Mouse (Mus musculus) neural tube, embryonic 15.5 days (tissue): ENCODE data around the gene A930018P22Rik. TPM values are rescaled to one million over a fixed set of nuclear protein-coding genes. Genes with fewer than 3 reads are reported as not detected.

Source experiments
- ATAC-seq: fragments of 200-750 bp; cut with Nextera tagmentation; 2 replicates; pipeline ENCODE4 v1.8.0; 2017; ENCODE audit warnings: mild to moderate bottlenecking, moderate TSS enrichment, moderate library complexity; ENCODE audit not compliant: low FRiP score
- H3K27ac ChIP-seq: fragments of 300-500 bp; sonication (generic); replicated peaks from 2 replicates; pipeline ENCODE4 v1.5.1; 2015; ENCODE audit warnings: mild to moderate bottlenecking, inconsistent platforms
- H3K27me3 ChIP-seq: fragments of 300-500 bp; sonication (generic); replicated peaks from 2 replicates; pipeline ENCODE4 v1.6.1; 2015; ENCODE audit warnings: inconsistent platforms
- H3K36me3 ChIP-seq: fragments of 300-500 bp; sonication (generic); 2 replicates; pipeline ENCODE4 v1.6.1; 2015; ENCODE audit warnings: inconsistent platforms
- H3K4me1 ChIP-seq: fragments of 300-500 bp; sonication (generic); 2 replicates; pipeline ENCODE4 v1.6.1; 2015; ENCODE audit warnings: inconsistent platforms
- H3K4me2 ChIP-seq: fragments of 300-500 bp; sonication (generic); 2 replicates; pipeline ENCODE4 v1.6.1; 2015; ENCODE audit warnings: inconsistent platforms, mild to moderate bottlenecking, moderate library complexity
- H3K4me3 ChIP-seq: fragments of 300-500 bp; sonication (generic); replicated peaks from 2 replicates; pipeline ENCODE4 v1.5.1; 2015; ENCODE audit warnings: mild to moderate bottlenecking, inconsistent platforms
- H3K9ac ChIP-seq: fragments of 300-500 bp; sonication (generic); replicated peaks from 2 replicates; pipeline ENCODE4 v1.6.1; 2015; ENCODE audit warnings: mild to moderate bottlenecking, inconsistent platforms
- H3K9me3 ChIP-seq: fragments of 300-500 bp; sonication (generic); replicated peaks from 2 replicates; pipeline ENCODE4 v1.6.1; 2016; ENCODE audit warnings: inconsistent platforms
- WGBS: fragments of 180-500 bp; shearing (Covaris S2); methylation state at CpG from one replicate; pipeline ENCODE4 v1.1.7; 2015; ENCODE audit warnings: mixed read lengths; 5-methylcytosine and 5-hydroxymethylcytosine counted together
- polyA plus RNA-seq: library from polyadenylated mRNA; unstranded; fragments of >200 nt; fragmentation: Nextera tagmentation; extraction: Ambion mirVana; gene quantifications from 2 replicates; pipeline ENCODE4 v1.2.1, GENCODE M21; 2015

A930018P22Rik gene
- polyA plus RNA-seq, 1 experiment from 2014 or later = not detected

- Histone ChIP-seq H3K4me3 (no peak overlapping the region), H3K27ac (no peak overlapping the region), H3K27me3 (no peaks in the 10 kb centered on the region), H3K4me1 (0 out of 2 replicates have a peak, but pooled peaks cover 3% of the 10 kb centered on the region), H3K36me3 (peaks cover 19% of the 10 kb centered on the region), H3K4me2 (no peak overlapping the region), H3K9me3 (no peaks in the 10 kb centered on the region), H3K9ac (no peak overlapping the region)
- ATAC-seq = no peak
- WGBS = 92% methylated on average over 23 of the region's 23 CpGs
Measured at GRCm38 (mm10) chr2:104167765-104168164, 45.2 kb downstream of the A930018P22Rik start.

- Histone ChIP-seq H3K9me3 (no peaks in the 10 kb centered on the region), H3K27me3 (no peaks in the 10 kb centered on the region), H3K9ac (no peak overlapping the region), H3K4me1 (0 out of 2 replicates have a peak, but pooled peaks cover 3% of the 10 kb centered on the region), H3K4me3 (no peak overlapping the region), H3K36me3 (peaks cover 18% of the 10 kb centered on the region), H3K27ac (no peak overlapping the region), H3K4me2 (no peak overlapping the region)
- no peak; the same call in 1 of the 2 replicates for ATAC-seq
- WGBS = 55% methylated on average over 17 of the region's 17 CpGs
Measured at GRCm38 (mm10) chr2:104168186-104168896, 45.8 kb downstream of the A930018P22Rik start.

GRCm38 (mm10) chr2:104172695-104173348 lies 50.3 kb downstream of the A930018P22Rik start:
- no peak overlapping the region for H3K4me2 ChIP-seq
- peaks cover 25% of the 10 kb centered on the region for H3K4me1 ChIP-seq
- no peaks in the 10 kb centered on the region; the same call in 1 of the 2 replicates for H3K36me3 ChIP-seq
- WGBS = 79% methylated on average over 11 of the region's 11 CpGs
- no peak for ATAC-seq
- H3K27ac ChIP-seq = no peak overlapping the region
- no peaks in the 10 kb centered on the region for H3K27me3 ChIP-seq
- H3K4me3 ChIP-seq = no peak overlapping the region
- H3K9me3 ChIP-seq = no peaks in the 10 kb centered on the region
- H3K9ac ChIP-seq = no peak overlapping the region

- ATAC-seq = no peak
- no peaks in the 10 kb centered on the region; the same call in 1 of the 2 replicates for H3K36me3 ChIP-seq
- no peak overlapping the region for H3K27ac ChIP-seq
- no peak overlapping the region for H3K9ac ChIP-seq
- H3K4me2 ChIP-seq = no peak overlapping the region
- H3K27me3 ChIP-seq = no peaks in the 10 kb centered on the region
- H3K4me3 ChIP-seq = no peak overlapping the region
- H3K4me1 ChIP-seq = peaks cover 22% of the 10 kb centered on the region
- WGBS = 95% methylated on average over 3 of the region's 3 CpGs
- H3K9me3 ChIP-seq = no peaks in the 10 kb centered on the region
Measured at GRCm38 (mm10) chr2:104173431-104173830, 50.9 kb downstream of the A930018P22Rik start.

Other genes with a start within 250 kb of the A930018P22Rik start
- 49.6 and 55.4 TPM in 2 replicates for gene Lmo2, start 164.8 kb upstream of the A930018P22Rik start, polyA plus RNA-seq
- 70.0 and 70.9 TPM in 2 replicates for gene Fbxo3, start 95.0 kb upstream of the A930018P22Rik start, polyA plus RNA-seq
- gene 4931422A03Rik, start 94.4 kb upstream of the A930018P22Rik start, polyA plus RNA-seq = 2.5 and 3.1 TPM in 2 replicates
- gene Gm10912, start 56.9 kb upstream of the A930018P22Rik start, polyA plus RNA-seq = not detected in 2 replicates
- gene Gm10799, start 54.2 kb upstream of the A930018P22Rik start, polyA plus RNA-seq = not detected in 2 replicates
- 3.8 and 4.2 TPM in 2 replicates for gene Cd59b, start 52.9 kb upstream of the A930018P22Rik start, polyA plus RNA-seq
- gene Cd59a, start 27.0 kb upstream of the A930018P22Rik start, polyA plus RNA-seq = 16.7 and 19.3 TPM in 2 replicates